Mouse (Mus musculus): ENCODE results near the gene Arl4d.

- no peak for TF ChIP-seq CTCF (IDR thresholded peaks at IDR 0.05; ENCODE audit: control insufficient read depth, insufficient read depth, insufficient read length)
- no peak for TF ChIP-seq MYOD1 (IDR thresholded peaks at IDR 0.05; ENCODE audit: control insufficient read depth, insufficient read length, low read depth)
- TF ChIP-seq MAX (IDR thresholded peaks at IDR 0.05) = no peak
- no peak for TF ChIP-seq CEBPB (IDR thresholded peaks at IDR 0.05; ENCODE audit: low read depth)
- TF ChIP-seq MYOG (IDR thresholded peaks at IDR 0.05; ENCODE audit: control insufficient read depth, extremely low read depth, insufficient read length) = no peak
These were observed 4.2 kb upstream of the Arl4d start for GRCm38 (mm10) chr11:101661191-101661590.
